Mouse (Mus musculus): ENCODE results near the gene Parm1. TPM values are rescaled to one million over a fixed set of nuclear protein-coding genes. Genes with fewer than 3 reads are reported as not detected.

Gene Parm1
- polyA plus RNA-seq, 1 experiment from 2014 or later: 24.4 TPM

Other genes starting within 250 kb of the Parm1 start
- gene Btc, start 114.6 kb upstream of the Parm1 start, polyA plus RNA-seq (2014; fragmentation: Nextera tagmentation; extraction: Ambion mirVana): 4.0 and 4.3 TPM in 2 replicates